Mouse (Mus musculus) c-Kit-positive CD71-positive TER-119-positive erythroid progenitor cells, embryonic 14.5 days (primary cell): ENCODE results near the gene Art1.

Source experiments
- DNase-seq: peaks from one replicate; pipeline ENCODE4 v3.0.0-alpha.2; 2013; ENCODE audit warnings: low spot score

The Art1 gene

DNA sequence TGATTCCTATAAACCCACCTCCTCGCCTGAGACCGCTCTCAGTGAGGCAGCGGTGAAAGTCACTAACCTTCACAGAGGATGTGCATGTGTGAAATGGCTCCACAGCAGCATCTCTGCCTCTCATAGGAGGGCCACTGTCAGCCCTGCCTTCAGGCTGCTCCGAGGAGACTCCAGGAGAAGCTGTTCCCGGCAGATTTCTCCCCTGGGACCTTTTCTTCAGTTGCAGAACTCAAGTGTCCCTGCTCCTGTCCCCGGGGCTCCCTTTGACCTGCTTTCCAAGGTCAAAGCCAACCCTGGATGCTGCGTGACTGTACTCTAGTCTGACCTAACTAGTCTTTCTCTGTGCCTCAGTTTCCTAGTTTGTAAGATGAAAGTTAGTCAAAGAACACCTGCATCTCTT lies 7.6 kb downstream of the Art1 start, which contains the start of gene Art5:
Gene Art5 (minus strand): TSS at position 319 of the 400 bp plus-strand sequence.
- DNase-seq: no peak

DNA sequence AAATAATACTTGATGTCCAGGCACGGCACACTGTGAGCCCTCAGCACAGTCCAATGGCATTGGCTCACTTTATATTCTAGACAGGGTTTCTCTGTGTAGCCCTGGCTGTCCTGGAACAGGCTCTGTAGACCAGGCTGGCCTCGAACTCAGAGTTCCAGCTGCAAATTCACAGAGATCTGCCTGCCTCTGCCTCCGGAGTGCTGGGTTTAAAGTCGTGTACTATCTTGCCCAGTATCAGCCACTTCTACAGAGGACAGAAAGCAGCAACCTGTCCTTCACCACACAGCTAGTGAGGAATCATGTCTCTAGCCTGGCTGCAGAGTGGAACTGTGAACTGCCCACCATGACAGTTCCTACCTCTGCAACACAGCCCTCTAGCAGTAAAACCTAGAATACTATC lies 8.2 kb downstream of the Art1 start:
- DNase-seq: no peak

DNA sequence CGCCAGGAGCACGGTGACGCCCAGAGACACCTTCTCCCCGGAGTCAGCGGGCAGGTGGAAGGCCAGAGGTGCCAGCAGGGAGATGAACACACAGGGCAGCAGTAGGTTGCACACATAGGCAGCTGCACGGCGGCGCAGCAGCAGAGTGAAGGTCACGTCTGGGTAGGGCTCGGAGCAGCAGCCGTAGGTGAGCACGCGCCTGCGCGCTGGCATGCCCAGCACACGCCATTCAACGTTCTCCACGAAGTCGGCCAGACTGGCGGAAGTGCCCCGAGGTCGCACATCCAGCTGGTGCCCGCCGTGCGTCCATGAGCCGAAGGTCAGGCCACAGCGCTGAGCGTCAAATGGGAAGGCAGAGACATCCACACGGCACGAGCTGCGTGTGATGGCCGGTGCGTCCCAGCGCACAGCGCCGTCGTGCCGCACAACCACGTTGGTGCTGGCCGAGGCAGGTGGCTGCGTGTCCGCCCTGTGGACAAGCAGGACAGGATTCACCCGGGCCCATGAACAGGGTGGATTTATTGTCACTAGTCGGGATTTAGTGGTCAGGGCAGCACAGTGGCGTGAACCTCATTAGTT lies 11.7 kb downstream of the Art1 start:
- DNase-seq: no peak

DNA sequence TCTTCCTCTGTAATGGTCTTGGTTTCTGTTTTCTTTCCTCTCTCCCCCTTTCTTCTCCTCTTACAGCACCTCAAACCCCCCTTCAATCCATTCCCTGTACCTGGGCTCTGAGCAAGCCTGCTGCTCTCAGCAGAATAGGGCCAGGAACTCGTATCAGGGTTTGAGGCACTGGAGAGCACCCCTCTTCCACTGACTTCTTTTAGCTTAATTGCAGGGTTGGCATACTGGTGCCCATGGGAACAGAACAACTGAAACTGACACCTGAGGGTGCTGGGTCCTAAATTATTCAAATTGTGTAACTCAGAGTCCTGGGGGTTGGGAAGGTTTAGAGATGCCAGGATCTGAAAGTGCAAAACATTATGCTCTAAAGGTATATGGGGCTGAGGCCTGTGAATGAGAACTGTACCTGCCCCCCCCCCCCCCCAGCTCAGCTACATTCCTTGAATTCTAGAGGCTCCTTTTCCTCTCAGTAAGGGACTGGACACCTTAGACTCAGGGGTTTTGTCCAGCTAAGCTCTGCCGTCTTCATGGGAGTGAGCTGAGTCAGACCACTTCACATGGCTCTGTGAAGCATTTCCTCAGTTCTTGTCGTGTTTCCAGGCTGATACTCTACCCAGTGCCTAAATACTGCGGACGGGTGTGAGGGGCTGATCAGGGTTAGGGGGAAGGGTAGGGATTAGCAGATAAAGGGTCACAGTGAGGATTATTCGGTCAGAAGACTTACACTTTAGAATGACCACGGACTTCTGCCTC lies 15.2 kb downstream of the Art1 start, which contains the start of gene Chrna10:
Gene Chrna10 (minus strand): TSS at position 250 of the 753 bp plus-strand sequence.
- no peak for DNase-seq

DNA sequence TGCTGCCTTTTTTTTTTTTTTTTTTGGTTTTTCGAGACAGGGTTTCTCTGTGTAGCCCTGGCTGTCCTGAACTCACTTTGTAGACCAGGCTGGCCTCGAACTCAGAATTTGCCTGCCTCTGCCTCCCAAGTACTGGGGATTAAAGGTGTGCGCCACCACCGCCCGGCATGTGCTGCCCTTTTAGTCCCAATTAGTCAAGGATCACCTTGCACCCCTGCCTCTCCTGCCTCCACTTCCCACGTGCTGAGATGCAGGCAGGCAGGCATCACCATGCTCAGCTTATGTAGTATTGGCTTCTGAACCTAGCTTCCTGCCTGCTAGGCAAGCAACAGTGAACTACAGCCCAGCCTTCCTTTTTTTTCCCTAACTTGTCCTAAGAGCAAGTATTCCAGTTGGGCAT lies 15.8 kb downstream of the Art1 start:
- DNase-seq: no peak

DNA sequence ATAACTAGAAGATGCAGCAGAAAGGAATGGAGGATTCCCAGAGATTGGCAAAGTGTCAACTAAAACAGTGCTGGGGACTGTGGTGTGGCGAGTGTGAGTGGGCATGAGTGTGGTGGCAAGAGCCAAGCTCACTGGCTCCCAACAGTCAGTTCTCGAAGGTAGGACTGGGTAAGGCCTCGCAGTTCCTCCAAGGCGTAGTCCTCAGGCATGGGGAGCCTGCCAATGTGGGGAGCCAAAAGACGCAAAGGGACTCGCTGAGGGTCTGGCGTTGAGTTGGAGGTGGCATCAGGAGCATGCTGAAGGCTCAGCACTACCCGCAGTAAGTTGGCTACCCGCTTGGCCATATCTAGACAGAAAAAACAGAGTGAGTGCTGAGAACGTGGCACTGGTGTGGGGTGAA lies 18.8 kb downstream of the Art1 start:
- DNase-seq: no peak

DNA sequence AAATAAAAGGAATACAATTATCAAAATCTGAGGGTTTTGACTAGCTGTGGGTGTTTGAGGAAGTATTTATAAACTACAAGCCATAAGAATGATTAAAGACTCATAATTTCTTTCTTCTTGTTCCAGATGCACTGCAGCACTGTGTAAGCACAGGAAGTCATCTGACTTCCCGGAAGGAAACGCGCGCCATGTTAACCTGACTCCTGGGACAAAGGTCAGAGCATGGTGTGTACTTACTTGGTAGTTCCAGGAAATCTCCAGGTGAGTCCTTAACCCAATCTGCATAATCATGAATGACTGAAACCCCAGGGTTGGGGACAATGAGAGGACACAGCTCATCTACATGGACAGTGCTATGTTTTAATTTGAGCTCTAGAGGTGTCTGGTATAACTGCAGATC lies 30.9 kb downstream of the Art1 start:
- no peak for DNase-seq

DNA sequence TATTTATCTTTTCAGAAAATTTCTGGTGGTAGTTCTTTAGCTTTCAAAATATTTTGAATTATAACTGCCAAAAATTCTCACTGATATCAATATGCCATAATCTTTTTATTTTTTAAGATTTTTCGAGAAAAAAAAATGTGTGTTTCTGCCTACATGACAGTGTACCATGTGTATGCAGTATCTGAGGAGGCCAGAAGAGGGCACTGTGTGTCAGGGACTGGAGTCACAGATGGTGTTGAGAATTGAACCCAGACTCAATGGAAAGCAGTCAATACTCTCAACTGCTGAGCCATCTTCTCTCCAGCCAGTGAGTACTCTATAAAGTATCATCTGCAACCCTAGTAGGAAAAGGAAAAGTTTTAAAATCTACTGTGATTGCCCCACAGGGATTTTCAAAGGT lies 35.9 kb downstream of the Art1 start:
- peak; percentile 59 for DNase-seq

DNA sequence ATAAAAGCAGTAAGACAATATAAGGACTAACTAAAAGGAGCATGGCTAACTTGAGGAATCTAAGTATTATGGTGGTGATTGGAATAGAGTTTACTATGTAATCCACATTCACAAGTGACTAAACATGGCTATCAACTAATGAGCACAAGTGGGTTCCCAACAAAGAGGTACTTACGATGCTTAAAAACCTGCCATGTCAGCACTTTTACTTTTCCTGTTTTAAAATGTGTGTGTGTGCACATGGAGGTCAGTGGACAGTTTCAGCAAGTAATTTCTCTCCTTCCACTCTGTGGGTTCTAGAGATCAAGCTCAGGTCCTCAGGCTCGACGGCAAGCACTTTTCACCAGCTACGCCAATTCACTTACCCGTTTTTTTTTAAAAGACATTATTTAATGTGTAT lies 36.4 kb downstream of the Art1 start:
- DNase-seq: no peak

DNA sequence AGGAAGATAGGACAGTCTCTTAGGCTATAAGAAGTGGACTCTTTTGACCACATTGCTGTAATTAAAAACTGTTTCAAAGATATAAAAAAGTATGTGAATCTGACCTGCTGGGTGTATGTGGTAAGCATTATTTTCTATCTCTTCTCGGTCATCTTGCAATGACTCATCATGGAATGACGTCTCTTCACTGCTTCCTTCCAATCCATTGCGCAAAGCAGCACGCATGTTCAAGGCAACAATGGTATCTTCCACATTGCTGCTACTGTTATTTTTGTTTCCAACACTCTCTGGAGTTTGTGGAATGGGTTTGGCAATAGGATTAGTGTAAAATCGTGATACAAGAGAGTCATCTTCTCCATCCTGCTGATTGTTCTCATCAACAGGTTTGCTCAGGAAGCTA lies 52.1 kb downstream of the Art1 start:
- DNase-seq: no peak
